Mouse (Mus musculus) lung, embryonic 15.5 days (tissue): Measurements from ENCODE around the gene Ptprs. TPM values are rescaled to one million over a fixed set of nuclear protein-coding genes. Genes with fewer than 3 reads are reported as not detected.

Source experiments
- ATAC-seq: fragments of 200-750 bp; cut with Nextera tagmentation; 2 replicates; pipeline ENCODE4 v1.8.0; 2017; ENCODE audit warnings: moderate number of reproducible peaks, borderline replicate concordance; ENCODE audit not compliant: low FRiP score, low TSS enrichment; ENCODE audit errors: extremely low read depth
- H3K27ac ChIP-seq: fragments of 300-500 bp; sonication (generic); 2 replicates; pipeline ENCODE4 v1.5.1; 2015; ENCODE audit warnings: moderate library complexity, mild to moderate bottlenecking, inconsistent platforms
- H3K27me3 ChIP-seq: fragments of 300-500 bp; sonication (generic); 2 replicates; pipeline ENCODE4 v1.6.1; 2015; ENCODE audit warnings: inconsistent platforms
- H3K36me3 ChIP-seq: fragments of 300-500 bp; sonication (generic); 2 replicates; pipeline ENCODE4 v1.6.1; 2015; ENCODE audit warnings: inconsistent platforms
- H3K4me1 ChIP-seq: fragments of 300-500 bp; sonication (generic); 2 replicates; pipeline ENCODE4 v1.6.1; 2015; ENCODE audit warnings: inconsistent platforms
- H3K4me2 ChIP-seq: fragments of 300-500 bp; sonication (generic); 2 replicates; pipeline ENCODE4 v1.6.1; 2015; ENCODE audit warnings: inconsistent platforms, mild to moderate bottlenecking, moderate library complexity
- H3K4me3 ChIP-seq: fragments of 300-500 bp; sonication (generic); 2 replicates; pipeline ENCODE4 v1.5.1; 2015; ENCODE audit warnings: mild to moderate bottlenecking, inconsistent platforms
- H3K9ac ChIP-seq: fragments of 300-500 bp; sonication (generic); 2 replicates; pipeline ENCODE4 v1.6.1; 2015; ENCODE audit warnings: inconsistent platforms
- H3K9me3 ChIP-seq: fragments of 300-500 bp; sonication (generic); 2 replicates; pipeline ENCODE4 v1.6.1; 2016; ENCODE audit warnings: inconsistent platforms
- WGBS: fragments of 180-500 bp; shearing (Covaris S2); methylation state at CpG from one replicate; pipeline ENCODE4 v1.1.7; 2015; 5-methylcytosine and 5-hydroxymethylcytosine counted together
- polyA plus RNA-seq: library from polyadenylated mRNA; unstranded; fragments of >200 nt; fragmentation: Nextera tagmentation; extraction: Ambion mirVana; gene quantifications from 2 replicates; pipeline ENCODE4 v1.2.1, GENCODE M21; 2015

Gene Ptprs
- polyA plus RNA-seq, 1 experiment from 2014 or later: 77.9 TPM

DNA sequence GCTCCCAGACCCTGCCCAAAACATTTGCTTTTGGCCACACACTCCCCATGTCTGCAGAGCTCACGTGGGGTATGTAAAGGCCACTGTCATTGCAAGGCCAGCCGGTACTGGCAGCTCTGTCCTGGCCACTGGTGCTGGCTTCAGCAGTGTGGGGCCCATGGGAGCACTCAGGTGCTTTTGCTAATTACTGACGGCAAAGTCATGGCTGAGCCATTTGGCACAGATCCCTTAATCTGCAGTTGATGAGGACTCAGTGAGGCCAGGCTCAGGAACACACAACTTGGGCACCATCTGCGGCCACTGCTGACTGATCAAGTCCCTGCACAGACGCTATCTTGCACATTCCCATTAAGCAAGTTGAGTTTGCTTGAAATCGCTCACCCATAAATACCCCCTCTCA is 91.4 kb downstream of the Ptprs start:
- Histone ChIP-seq H3K27me3 (no peaks in the 10 kb centered on the region), H3K4me2 (no peak overlapping the region), H3K9ac (no peak overlapping the region), H3K27ac (no peak overlapping the region), H3K36me3 (peaks cover 51% of the 10 kb centered on the region), H3K4me3 (no peak overlapping the region), H3K9me3 (no peaks in the 10 kb centered on the region), H3K4me1 (no peaks in the 10 kb centered on the region)
- ATAC-seq: no peak
- 87% methylated on average over 6 of the region's 6 CpGs for WGBS

- H3K27ac ChIP-seq: no peak overlapping the region
- H3K4me2 ChIP-seq: no peak overlapping the region
- no peaks in the 10 kb centered on the region for H3K27me3 ChIP-seq
- 73% methylated on average over 8 of the region's 8 CpGs for WGBS
- no peak overlapping the region for H3K9ac ChIP-seq
- H3K9me3 ChIP-seq: no peaks in the 10 kb centered on the region
- H3K4me1 ChIP-seq: no peaks in the 10 kb centered on the region
- no peak overlapping the region for H3K4me3 ChIP-seq
- ATAC-seq: no peak
- peaks cover 34% of the 10 kb centered on the region for H3K36me3 ChIP-seq
Observed at GRCm38 (mm10) chr17:56382997-56383396, 93.3 kb downstream of the Ptprs start.

GRCm38 (mm10) chr17:56381183-56381582 is 95.1 kb downstream of the Ptprs start:
- no peaks in the 10 kb centered on the region for H3K4me1 ChIP-seq
- no peak overlapping the region for H3K4me2 ChIP-seq
- no peaks in the 10 kb centered on the region for H3K9me3 ChIP-seq
- peaks cover 39% of the 10 kb centered on the region for H3K36me3 ChIP-seq
- H3K4me3 ChIP-seq: no peak overlapping the region
- ATAC-seq: no peak
- WGBS: 89% methylated on average over 5 of the region's 5 CpGs
- no peak overlapping the region for H3K9ac ChIP-seq
- H3K27me3 ChIP-seq: no peaks in the 10 kb centered on the region
- no peak overlapping the region for H3K27ac ChIP-seq

DNA sequence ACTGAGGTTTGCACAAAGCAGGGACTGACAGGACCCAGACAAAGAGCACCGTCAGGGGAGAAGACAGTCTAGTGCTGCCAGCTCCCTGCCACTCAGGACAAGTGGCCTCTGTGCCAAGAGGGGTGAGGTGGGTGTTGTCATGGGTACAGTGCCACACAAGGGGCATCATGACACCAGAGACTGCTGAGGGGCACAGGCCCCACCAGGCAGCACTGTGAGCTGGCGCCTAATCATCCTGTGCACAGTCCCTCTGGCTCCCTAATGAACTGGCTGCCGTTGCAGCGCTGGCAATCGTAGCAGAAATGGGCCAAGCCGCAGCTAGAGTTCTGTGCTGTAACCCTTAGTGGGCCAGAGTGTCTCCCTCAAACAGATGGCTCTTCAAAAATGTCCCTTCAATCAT is 96.0 kb downstream of the Ptprs start:
- peaks cover 43% of the 10 kb centered on the region for H3K36me3 ChIP-seq
- no peak overlapping the region for H3K4me3 ChIP-seq
- 84% methylated on average over 6 of the region's 6 CpGs for WGBS
- H3K4me1 ChIP-seq: no peaks in the 10 kb centered on the region
- H3K9me3 ChIP-seq: no peaks in the 10 kb centered on the region
- no peak overlapping the region for H3K27ac ChIP-seq
- no peak for ATAC-seq
- H3K27me3 ChIP-seq: no peaks in the 10 kb centered on the region
- no peak overlapping the region for H3K4me2 ChIP-seq
- no peak overlapping the region for H3K9ac ChIP-seq

GRCm38 (mm10) chr17:56379281-56379834 is 96.9 kb downstream of the Ptprs start:
- Histone ChIP-seq H3K4me1 (no peaks in the 10 kb centered on the region), H3K9me3 (no peaks in the 10 kb centered on the region), H3K27ac (no peak overlapping the region), H3K27me3 (no peaks in the 10 kb centered on the region), H3K9ac (no peak overlapping the region), H3K4me2 (no peak overlapping the region), H3K36me3 (peaks cover 36% of the 10 kb centered on the region), H3K4me3 (no peak overlapping the region)
- 73% methylated on average over 6 of the region's 6 CpGs for WGBS
- ATAC-seq: no peak; the same call in 1 of the 2 replicates

- Histone ChIP-seq H3K9me3 (no peaks in the 10 kb centered on the region), H3K4me3 (no peak overlapping the region), H3K27me3 (no peaks in the 10 kb centered on the region), H3K4me2 (no peak overlapping the region), H3K4me1 (no peaks in the 10 kb centered on the region), H3K9ac (no peak overlapping the region), H3K27ac (no peak overlapping the region), H3K36me3 (peaks cover 34% of the 10 kb centered on the region)
- 83% methylated on average over 1 of the region's 1 CpGs for WGBS
- no peak for ATAC-seq
Observed at GRCm38 (mm10) chr17:56374851-56375250, 101.4 kb downstream of the Ptprs start.

DNA sequence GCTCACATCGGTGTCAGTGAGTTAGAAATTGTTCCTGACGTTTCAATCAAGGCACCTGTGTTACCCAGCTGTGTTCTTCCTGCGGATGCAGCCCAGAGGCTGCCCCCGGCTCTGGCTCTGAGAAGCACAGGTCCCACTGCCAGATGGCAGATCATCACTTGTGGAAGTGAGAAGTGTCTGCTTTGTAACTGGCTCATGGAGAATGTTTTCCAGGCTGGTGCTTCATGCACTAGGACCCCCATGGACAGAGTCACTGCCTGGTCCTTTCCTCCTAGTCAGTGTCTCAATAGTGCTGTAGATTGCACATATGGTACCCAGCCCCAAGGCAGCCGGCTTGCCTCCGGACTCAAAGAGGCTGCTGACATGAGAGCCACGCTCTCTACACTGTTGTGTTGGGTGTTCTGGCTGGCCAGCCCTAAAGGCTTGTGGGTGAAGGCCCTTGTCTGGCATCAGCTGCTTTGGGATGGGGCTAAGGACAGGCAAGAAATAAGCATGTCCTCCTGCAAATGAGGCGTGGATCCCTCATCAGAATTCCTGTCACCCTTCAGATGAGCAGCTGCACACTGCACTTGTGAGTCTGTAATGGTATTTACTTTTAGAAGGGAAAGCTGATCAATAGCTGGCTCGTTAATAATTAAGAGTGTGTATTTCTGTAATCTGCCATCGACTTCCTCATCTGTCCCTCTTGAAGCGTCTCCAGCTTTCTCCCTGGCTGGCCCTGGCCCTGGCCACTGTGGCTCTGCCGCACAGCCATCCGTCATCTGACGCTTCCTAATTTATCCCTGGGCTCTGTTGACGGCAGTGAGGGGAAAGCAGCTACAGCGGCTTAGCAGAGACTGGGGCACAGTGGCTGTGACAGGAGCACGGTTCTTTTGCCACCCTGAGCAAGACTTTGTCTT is 102.9 kb downstream of the Ptprs start:
- ATAC-seq: no peak
- H3K36me3 ChIP-seq: peaks cover 41% of the 10 kb centered on the region
- H3K9ac ChIP-seq: no peak overlapping the region
- no peak overlapping the region for H3K4me3 ChIP-seq
- H3K27ac ChIP-seq: no peak overlapping the region
- no peaks in the 10 kb centered on the region for H3K27me3 ChIP-seq
- WGBS: 65% methylated on average over 17 of the region's 17 CpGs
- H3K4me2 ChIP-seq: no peak overlapping the region
- no peaks in the 10 kb centered on the region for H3K4me1 ChIP-seq
- no peaks in the 10 kb centered on the region for H3K9me3 ChIP-seq

DNA sequence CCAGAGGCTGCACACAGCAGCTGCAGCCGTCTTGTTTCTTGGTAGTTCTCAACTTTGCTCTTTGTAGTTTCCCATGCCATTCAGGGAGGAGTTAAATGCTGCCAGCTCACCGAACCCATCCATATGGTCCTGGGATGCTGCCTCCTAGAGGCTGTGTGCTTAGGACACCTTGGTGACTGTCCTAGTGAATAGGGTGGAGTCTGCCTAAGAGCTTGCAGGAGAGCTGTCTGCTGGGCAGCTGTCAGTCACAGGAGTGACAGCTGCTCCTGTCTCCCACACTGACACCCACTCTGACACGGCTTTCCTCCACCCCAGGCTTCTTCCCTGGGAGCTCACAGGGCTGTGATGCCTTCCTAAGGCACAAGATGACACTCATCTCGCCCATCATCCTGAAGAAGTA is 104.2 kb downstream of the Ptprs start:
- Histone ChIP-seq H3K4me1 (no peaks in the 10 kb centered on the region), H3K27ac (no peak overlapping the region), H3K27me3 (no peaks in the 10 kb centered on the region), H3K9ac (no peak overlapping the region), H3K36me3 (peaks cover 38% of the 10 kb centered on the region; the same call in 1 of the 2 replicates), H3K4me2 (no peak overlapping the region), H3K4me3 (no peak overlapping the region), H3K9me3 (no peaks in the 10 kb centered on the region)
- no peak for ATAC-seq
- 74% methylated on average over 4 of the region's 4 CpGs for WGBS

GRCm38 (mm10) chr17:56371029-56371660 is 105.1 kb downstream of the Ptprs start:
- Histone ChIP-seq H3K4me1 (0 out of 2 replicates have a peak, but pooled peaks cover 6% of the 10 kb centered on the region), H3K27ac (no peak overlapping the region), H3K36me3 (peaks cover 31% of the 10 kb centered on the region; the same call in 1 of the 2 replicates), H3K9me3 (no peaks in the 10 kb centered on the region), H3K4me3 (no peak overlapping the region), H3K27me3 (no peaks in the 10 kb centered on the region), H3K9ac (no peak overlapping the region), H3K4me2 (no peak overlapping the region)
- ATAC-seq: no peak
- 87% methylated on average over 15 of the region's 15 CpGs for WGBS

GRCm38 (mm10) chr17:56370090-56370489 is 106.2 kb downstream of the Ptprs start:
- Histone ChIP-seq H3K36me3 (peaks cover 25% of the 10 kb centered on the region; the same call in 1 of the 2 replicates), H3K27me3 (no peaks in the 10 kb centered on the region), H3K9me3 (no peaks in the 10 kb centered on the region), H3K4me2 (no peak overlapping the region), H3K9ac (no peak overlapping the region), H3K4me1 (peaks cover 13% of the 10 kb centered on the region; the same call in 1 of the 2 replicates), H3K27ac (no peak overlapping the region), H3K4me3 (no peak overlapping the region)
- no peak for ATAC-seq
- WGBS: 90% methylated on average over 3 of the region's 3 CpGs

DNA sequence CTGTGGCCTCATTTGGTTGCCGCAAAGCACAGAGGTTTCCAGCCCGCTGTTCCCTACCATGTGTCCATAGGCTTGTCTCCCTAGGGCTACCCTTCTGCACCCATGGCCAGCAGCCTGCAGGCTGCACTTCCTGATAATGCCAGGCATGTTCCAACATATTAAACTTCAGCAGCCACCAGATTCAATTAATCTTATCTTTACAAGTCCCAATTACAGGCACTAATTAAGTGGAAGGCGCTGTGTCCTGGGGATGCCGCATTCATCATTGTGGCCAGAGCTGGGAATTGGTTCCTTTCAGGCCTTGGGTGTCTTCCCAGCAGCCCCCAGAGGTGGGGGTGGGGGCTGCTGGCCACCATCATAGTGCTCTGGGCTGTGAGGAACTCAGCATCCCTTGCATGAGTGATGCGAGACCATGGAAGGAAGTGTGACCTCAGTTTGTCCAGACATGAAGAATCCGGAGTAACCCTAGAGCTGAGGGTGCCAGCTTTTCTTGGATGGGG is 107.9 kb downstream of the Ptprs start:
- no peak overlapping the region for H3K4me2 ChIP-seq
- peaks cover 13% of the 10 kb centered on the region; the same call in 1 of the 2 replicates for H3K4me1 ChIP-seq
- WGBS: 86% methylated on average over 6 of the region's 6 CpGs
- H3K27me3 ChIP-seq: no peaks in the 10 kb centered on the region
- peaks cover 20% of the 10 kb centered on the region; the same call in 1 of the 2 replicates for H3K36me3 ChIP-seq
- no peak for ATAC-seq
- H3K9me3 ChIP-seq: no peaks in the 10 kb centered on the region
- H3K9ac ChIP-seq: no peak overlapping the region
- no peak overlapping the region for H3K4me3 ChIP-seq
- H3K27ac ChIP-seq: no peak overlapping the region
